Mouse (Mus musculus): Measurements from ENCODE around the gene Strn4.

- TF ChIP-seq CTCF (IDR thresholded peaks at IDR 0.05; ENCODE audit: low read depth) (no peak), EP300 (IDR thresholded peaks at IDR 0.05; ENCODE audit: low read depth) (no peak)
Measured at GRCm38 (mm10) chr7:16838804-16839426, 23.2 kb downstream of the Strn4 start.
